Mouse (Mus musculus) spleen, postnatal 4 days (tissue): Measurements from ENCODE around the gene Dusp6.

Source experiments
- DNase-seq, 2 experiments: peaks; one replicate each; pipeline ENCODE4 v3.0.0; 2022; ENCODE audit warnings: low spot score in 2 of 2

The Dusp6 gene

GRCm38 (mm10) chr10:99273006-99273405 lies 10.0 kb downstream of the Dusp6 start:
- no peak for DNase-seq

- no peak for DNase-seq
Measured at GRCm38 (mm10) chr10:99274640-99275039, 11.6 kb downstream of the Dusp6 start.

- no peak for DNase-seq
Measured at GRCm38 (mm10) chr10:99279067-99279880, 16.2 kb downstream of the Dusp6 start.

- DNase-seq = no peak
Measured at GRCm38 (mm10) chr10:99283981-99284385, 21.0 kb downstream of the Dusp6 start.

- peak in 1 of 2 experiments; percentile 36 for DNase-seq
Measured at GRCm38 (mm10) chr10:99284918-99285317, 21.9 kb downstream of the Dusp6 start.

GRCm38 (mm10) chr10:99285759-99286158 lies 22.7 kb downstream of the Dusp6 start:
- peak in 1 of 2 experiments; percentile 47 for DNase-seq

- peak in 1 of 2 experiments; percentile 23 for DNase-seq
Measured at GRCm38 (mm10) chr10:99286213-99286612, 23.2 kb downstream of the Dusp6 start.

- peak in 1 of 2 experiments; percentile 49 for DNase-seq
Measured at GRCm38 (mm10) chr10:99286787-99287186, 23.8 kb downstream of the Dusp6 start.

- DNase-seq = no peak
Measured at GRCm38 (mm10) chr10:99287206-99287605, 24.2 kb downstream of the Dusp6 start.

GRCm38 (mm10) chr10:99289176-99289575 lies 26.1 kb downstream of the Dusp6 start:
- peak in 1 of 2 experiments; percentile 51 for DNase-seq

- peak in 1 of 2 experiments; percentile 10 for DNase-seq
Measured at GRCm38 (mm10) chr10:99293111-99293640, 30.1 kb downstream of the Dusp6 start.

GRCm38 (mm10) chr10:99297721-99298120 lies 34.7 kb downstream of the Dusp6 start:
- no peak for DNase-seq

- DNase-seq = peak in 1 of 2 experiments; percentile 43
Measured at GRCm38 (mm10) chr10:99298328-99299295, 35.6 kb downstream of the Dusp6 start.

GRCm38 (mm10) chr10:99299303-99299702 lies 36.3 kb downstream of the Dusp6 start:
- DNase-seq = peak in 1 of 2 experiments; percentile 18

- no peak for DNase-seq
Measured at GRCm38 (mm10) chr10:99302051-99302450, 39.0 kb downstream of the Dusp6 start.

- no peak for DNase-seq
Measured at GRCm38 (mm10) chr10:99308837-99309236, 45.8 kb downstream of the Dusp6 start.

GRCm38 (mm10) chr10:99309617-99310016 lies 46.6 kb downstream of the Dusp6 start:
- DNase-seq = no peak

GRCm38 (mm10) chr10:99310204-99310603 lies 47.2 kb downstream of the Dusp6 start:
- DNase-seq = no peak

GRCm38 (mm10) chr10:99311956-99312355 lies 48.9 kb downstream of the Dusp6 start:
- no peak for DNase-seq

- no peak for DNase-seq
Measured at GRCm38 (mm10) chr10:99314366-99314765, 51.3 kb downstream of the Dusp6 start.

GRCm38 (mm10) chr10:99317057-99317456 lies 54.0 kb downstream of the Dusp6 start:
- no peak for DNase-seq
